Mouse (Mus musculus) lung, postnatal 25 days (tissue): Measurements from ENCODE around the gene Itga4.
A peak's percentile ranks its signal among the peaks of the same experiment; 100 is the strongest.

Experiments
- DNase-seq: peaks from one replicate; pipeline ENCODE4 v3.0.0; 2022; ENCODE audit warnings: low spot score

Itga4 gene

GRCm38 (mm10) chr2:79255192-79256000 lies at the start of gene Itga4:
Gene Itga4 (plus strand): TSS chr2:79255426.
- DNase-seq, result peak; percentile 88

DNA sequence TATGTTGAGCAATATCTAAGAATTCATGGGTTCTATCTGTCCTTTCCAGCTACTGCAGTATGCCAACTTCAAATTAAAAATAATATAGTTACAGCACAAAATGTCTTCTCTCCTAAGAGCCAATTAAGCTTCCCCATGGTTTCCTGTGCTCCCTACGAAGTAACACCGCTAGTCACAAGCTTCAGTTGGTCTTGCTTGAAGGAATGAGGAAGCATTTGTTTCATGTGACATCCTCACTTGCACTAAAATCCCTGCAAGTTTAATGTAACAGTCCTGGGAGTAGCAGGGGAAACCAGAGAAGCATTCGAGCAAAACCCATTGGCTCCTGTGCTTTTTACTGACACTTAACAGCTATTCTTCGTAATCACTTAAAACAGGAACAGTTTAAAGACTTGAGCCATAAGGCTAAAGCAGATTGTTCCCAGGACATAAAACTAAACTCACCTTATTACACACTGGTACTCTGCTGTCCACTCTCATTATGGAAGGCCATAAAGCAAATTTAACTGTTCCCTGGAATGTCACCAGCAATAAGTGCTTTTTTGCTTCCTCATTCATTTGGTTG lies 49.0 kb upstream of the Itga4 start:
- DNase-seq, result no peak

- DNase-seq, result no peak
Measured at GRCm38 (mm10) chr2:79214982-79215381, 40.2 kb upstream of the Itga4 start.

DNA sequence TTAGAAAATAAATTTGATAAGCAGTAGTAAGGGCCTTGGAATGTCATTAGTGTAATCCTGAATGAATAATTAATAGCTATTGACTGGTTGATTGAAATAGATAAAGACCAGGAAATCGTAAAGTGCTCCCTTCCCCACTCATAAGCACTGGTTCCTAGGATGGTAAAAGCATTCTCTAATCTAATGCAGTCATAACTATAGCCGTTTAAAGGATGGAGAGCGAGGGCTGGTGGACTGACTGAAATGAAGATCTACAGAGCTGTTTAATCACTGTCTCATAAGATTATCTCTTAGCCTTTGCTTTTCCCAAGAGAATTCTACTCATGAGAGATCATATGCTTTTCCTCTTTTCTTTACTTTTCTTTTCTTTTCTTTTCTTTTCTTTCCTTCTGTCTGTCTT lies 39.7 kb upstream of the Itga4 start:
- DNase-seq, result no peak

GRCm38 (mm10) chr2:79224714-79225426 lies 30.4 kb upstream of the Itga4 start:
- DNase-seq, result no peak

- DNase-seq, result peak; percentile 35
Measured at GRCm38 (mm10) chr2:79227805-79228241, 27.4 kb upstream of the Itga4 start.

- DNase-seq, result no peak
Measured at GRCm38 (mm10) chr2:79231056-79231949, 23.9 kb upstream of the Itga4 start.

DNA sequence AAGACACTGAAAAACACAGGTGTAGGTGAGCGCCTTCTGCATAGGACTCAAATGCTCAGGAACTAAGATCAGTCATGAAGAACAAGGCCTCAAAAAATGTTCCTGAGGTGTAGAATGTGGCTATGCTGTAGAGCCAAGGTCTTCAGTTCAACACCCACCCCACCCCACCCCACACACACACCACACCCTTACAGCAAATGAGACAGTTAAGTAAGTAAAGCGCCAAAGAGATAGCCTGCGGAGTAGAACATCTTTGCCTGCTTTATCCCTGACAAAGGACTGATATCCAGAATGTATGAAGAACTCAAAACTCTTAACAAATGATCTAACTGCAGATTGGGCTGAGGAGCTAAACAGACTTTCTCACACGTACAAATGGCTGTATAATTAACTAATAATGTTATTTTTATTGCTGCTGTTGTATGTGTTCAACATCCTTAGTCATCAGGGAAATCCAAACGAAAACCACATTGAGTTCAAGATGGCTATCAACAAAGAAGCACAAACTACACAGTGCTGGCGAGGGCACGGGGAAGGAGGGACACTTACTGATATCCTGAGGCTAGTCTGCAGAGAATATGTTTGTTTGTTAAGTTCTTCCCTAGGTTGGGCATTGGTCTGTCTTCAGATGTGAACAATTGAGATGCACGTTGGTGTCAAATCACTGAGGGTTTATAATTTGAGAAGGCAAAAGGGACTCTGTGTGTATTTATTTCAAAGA lies 19.3 kb upstream of the Itga4 start:
- DNase-seq, result no peak

DNA sequence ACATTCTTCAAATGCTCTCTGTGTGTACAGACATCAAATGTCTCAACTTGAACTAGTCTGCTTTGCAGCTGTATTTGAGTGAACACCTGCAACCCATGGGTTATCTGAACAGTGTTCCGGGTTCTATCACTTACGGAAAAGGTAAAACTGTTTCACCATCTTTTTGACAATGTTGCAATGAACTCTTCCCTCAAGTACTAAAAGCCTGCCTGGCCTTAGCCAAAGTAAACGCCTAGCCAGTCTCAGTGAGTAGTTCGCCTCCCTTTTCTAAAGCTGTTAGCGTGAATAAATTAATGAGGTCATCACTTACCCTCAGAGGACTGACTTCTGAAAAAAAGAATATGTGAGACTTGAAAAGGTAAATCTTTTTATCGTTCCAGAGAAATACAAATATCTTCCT lies 18.0 kb upstream of the Itga4 start:
- DNase-seq, result no peak

DNA sequence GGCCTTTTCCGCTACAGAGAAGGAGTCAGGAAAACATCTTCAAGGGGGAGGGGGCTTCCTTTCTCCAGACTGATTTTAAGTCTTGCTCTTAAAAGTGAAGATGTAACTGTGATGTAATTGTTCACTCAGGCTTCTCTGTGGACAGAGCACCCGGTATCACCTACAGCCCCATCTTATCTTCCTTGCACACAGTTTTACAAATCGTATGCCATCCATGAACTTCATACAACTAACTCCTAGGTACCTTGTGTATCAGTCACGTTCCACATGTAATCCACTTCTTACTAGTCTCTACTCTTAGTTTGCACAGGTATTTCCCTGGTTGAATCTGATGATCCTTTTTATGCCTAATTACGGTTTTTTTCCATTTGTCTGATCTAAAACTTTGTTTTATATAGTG lies 10.9 kb upstream of the Itga4 start:
- DNase-seq, result no peak

GRCm38 (mm10) chr2:79244743-79245142 lies 10.5 kb upstream of the Itga4 start:
- DNase-seq, result no peak

DNA sequence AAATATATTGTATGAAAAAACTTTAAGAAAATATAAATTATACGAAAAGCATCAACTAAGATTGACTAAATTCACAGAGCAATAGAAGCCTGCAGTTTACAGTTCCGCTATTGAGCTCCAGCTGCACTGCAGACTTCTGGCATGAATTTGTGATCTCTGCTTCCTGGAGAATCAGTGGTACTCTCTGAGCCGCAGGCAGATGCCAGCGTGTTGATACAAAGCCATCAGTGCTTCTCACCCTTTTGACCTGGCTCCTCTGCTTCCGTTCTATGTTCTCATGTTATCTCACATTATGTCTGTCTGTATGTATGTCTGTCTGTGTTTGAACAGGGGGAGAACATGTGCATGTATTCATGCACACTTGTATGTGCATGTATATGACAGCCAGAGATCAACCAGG lies 6.9 kb upstream of the Itga4 start:
- no peak for DNase-seq

GRCm38 (mm10) chr2:79250510-79250909 lies 4.7 kb upstream of the Itga4 start:
- DNase-seq, result no peak

DNA sequence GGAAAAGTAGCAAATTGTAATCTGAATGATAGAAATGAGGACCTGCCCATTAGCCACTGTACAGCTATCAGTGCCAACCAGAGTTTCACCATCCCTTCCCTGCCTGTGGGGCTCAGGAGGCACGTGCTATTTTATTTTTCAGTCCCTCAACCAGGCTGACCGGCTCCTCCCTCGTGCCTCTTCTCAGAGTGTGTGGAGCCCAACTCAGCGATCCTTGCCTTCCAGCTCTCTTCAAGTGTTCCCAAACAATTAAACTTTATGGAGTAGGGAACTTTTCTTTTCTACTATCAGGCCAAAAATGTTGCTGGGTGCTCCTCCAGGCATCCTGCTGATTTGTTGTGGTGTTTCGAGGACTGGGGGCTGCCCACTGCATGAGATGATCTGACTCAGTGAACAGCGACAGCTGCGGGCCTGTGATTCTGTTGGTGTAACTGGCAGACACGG lies 1.4 kb upstream of the Itga4 start:
- DNase-seq, result no peak

- DNase-seq, result peak; percentile 82
Measured at GRCm38 (mm10) chr2:79254588-79255191, 536 bp upstream of the Itga4 start.

DNA sequence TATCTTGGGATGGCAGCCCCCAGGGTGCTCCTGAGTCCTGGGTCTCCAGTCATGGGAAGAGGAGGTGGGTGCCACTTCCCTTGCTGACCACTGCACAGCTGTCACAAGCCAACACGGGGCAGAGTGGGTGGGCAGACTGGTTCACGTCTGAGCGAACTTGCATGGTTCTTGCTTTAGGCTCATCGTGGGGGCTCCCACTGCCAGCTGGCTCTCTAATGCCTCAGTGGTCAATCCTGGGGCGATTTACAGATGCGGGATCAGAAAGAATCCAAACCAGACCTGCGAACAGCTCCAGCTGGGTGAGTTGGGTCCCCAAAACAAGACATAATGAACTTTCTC lies 744 bp downstream of the Itga4 start:
- no peak for DNase-seq

GRCm38 (mm10) chr2:79256376-79256775 lies 1.1 kb downstream of the Itga4 start:
- DNase-seq, result no peak

- peak; percentile 43 for DNase-seq
Measured at GRCm38 (mm10) chr2:79256880-79257279, 1.7 kb downstream of the Itga4 start.

DNA sequence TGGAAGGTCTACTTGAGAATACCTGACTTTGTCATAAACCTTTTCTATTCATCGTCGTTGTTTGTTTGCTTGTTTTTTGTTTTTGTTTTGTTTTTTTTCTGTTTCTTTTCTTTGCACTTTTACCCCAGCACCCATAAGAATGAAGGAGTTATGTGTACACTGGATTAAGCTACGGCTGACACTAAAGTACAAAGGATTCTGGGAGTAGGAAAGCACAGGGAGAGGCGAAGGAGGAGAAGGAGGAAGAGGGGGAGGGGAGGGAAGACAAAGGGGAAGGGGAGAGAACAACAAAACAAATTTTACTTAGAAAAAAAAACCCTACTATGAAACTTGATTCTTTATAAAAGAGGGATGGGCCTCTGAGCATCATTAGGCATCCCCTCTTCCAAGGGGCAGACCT lies 2.2 kb downstream of the Itga4 start:
- no peak for DNase-seq

DNA sequence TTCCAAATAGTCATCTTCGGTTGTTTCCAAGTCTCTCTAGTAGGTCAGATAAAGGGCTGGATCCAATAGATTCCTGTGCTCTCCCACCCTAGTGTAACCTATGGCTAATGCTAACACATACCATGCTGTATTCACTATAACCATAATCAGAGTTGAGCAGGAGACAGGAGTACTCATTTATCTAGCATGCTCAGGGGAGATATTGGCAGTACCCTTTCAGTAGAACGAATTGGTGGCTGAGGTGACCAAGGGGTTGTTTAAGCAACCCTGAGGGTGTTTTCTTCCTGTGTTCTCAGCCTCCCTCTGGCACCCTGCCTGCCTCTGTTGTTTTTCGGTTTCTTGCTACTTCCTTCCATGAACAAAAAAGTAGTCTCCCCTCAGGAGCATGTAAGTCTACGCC lies 4.1 kb downstream of the Itga4 start:
- DNase-seq, result peak; percentile 46

- peak; percentile 73 for DNase-seq
Measured at GRCm38 (mm10) chr2:79265665-79266064, 10.4 kb downstream of the Itga4 start.
